In the genomic region with DNA sequence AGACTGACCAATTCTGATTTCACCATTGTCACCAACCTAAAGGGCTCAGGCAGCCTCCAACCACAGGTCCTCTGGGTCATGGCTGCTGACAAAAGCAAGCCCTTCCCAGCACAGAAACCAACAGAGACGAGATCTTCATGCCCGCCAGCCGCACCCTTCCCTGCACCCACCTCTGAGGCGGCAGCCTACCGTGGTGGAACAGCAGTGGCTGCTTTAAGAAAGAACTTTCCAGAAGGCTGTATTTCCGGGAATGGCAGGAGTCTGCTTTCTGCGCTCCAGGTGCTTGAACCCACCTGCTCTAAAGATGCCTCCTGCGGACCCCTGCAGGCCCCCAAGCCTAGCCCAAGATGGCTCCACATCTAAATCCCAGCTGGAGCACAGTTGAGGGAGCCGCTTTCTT, we compare ENCODE assay signal across 14 mouse cellular contexts. TPM values are rescaled to one million over a fixed set of nuclear protein-coding genes. Genes with fewer than 3 reads are reported as not detected.
DNase-seq lines count a peak whose midpoint lies in the region; ATAC-seq and TF ChIP-seq lines count a peak whose summit lies in the region.
"Had no signal": no experiment of that assay in that cellular context is flagged by ENCODE, and none has a peak within 500 bp of the region (broad histone marks: within the 10 kb centered on the region; RNA-seq: fewer than 3 reads in every experiment).

No protein-coding gene starts in this region.

- no peaks in the 10 kb centered on the region for H3K27me3 ChIP-seq in forebrain, embryonic 10.5 days (ENCODE audit: poor library complexity, severe bottlenecking)
- 0 out of 2 replicates have a peak, but pooled peaks cover 2% of the 10 kb centered on the region for H3K27me3 ChIP-seq in forebrain, embryonic 13.5 days
- H3K27me3 ChIP-seq in kidney, postnatal 0 days (ENCODE audit: insufficient read depth, low read length), result no peaks in the 10 kb centered on the region
- H3K27me3 ChIP-seq in embryonic facial prominence, embryonic 13.5 days, result no peaks in the 10 kb centered on the region
- H3K27me3 ChIP-seq in limb, embryonic 14.5 days (ENCODE audit: control insufficient read depth, insufficient read depth, low read length), result no peaks in the 10 kb centered on the region
- H3K27me3 ChIP-seq: liver, embryonic 13.5 days had no signal

- no peak for ATAC-seq in forebrain, embryonic 13.5 days
- no peak for ATAC-seq in kidney, postnatal 0 days (replicated peaks; ENCODE audit: low FRiP score, low read depth)
- no peak for ATAC-seq in embryonic facial prominence, embryonic 13.5 days (ENCODE audit: insufficient number of reproducible peaks, insufficient read depth, low FRiP score, low TSS enrichment, low read depth)
- ATAC-seq in limb, embryonic 14.5 days (ENCODE audit: low FRiP score, low read depth), result no peak
- ATAC-seq: inflammation-experienced regulatory T-cells, adult 6 months had no signal

- peak overlapping the region; percentile 23; the same call in 1 of the 2 replicates for H3K4me3 ChIP-seq in forebrain, embryonic 10.5 days
- H3K4me3 ChIP-seq in forebrain, embryonic 13.5 days, result no peak overlapping the region
- H3K4me3 ChIP-seq in kidney, postnatal 0 days (replicated peaks; ENCODE audit: low read depth, low read length), result peak overlapping the region; percentile 32
- H3K4me3 ChIP-seq in embryonic facial prominence, embryonic 13.5 days, result peak overlapping the region; percentile 40
- H3K4me3 ChIP-seq in limb, embryonic 14.5 days (replicated peaks; ENCODE audit: low read length), result peak overlapping the region; percentile 18
- H3K4me3 ChIP-seq: liver, embryonic 13.5 days had no signal

- H3K36me3 ChIP-seq in forebrain, embryonic 10.5 days (replicated peaks), result no peaks in the 10 kb centered on the region
- no peaks in the 10 kb centered on the region for H3K36me3 ChIP-seq in forebrain, embryonic 13.5 days (ENCODE audit: poor library complexity, severe bottlenecking)
- no peaks in the 10 kb centered on the region for H3K36me3 ChIP-seq in kidney, postnatal 0 days (ENCODE audit: insufficient read depth, low read length)
- no peaks in the 10 kb centered on the region for H3K36me3 ChIP-seq in embryonic facial prominence, embryonic 13.5 days
- no peaks in the 10 kb centered on the region for H3K36me3 ChIP-seq in limb, embryonic 14.5 days (ENCODE audit: control insufficient read depth, insufficient read depth, low read length)
- H3K36me3 ChIP-seq: liver, embryonic 13.5 days had no signal

- H3K27ac ChIP-seq in forebrain, embryonic 10.5 days, result peak overlapping the region; percentile 63
- no peak overlapping the region for H3K27ac ChIP-seq in forebrain, embryonic 13.5 days
- H3K27ac ChIP-seq in kidney, postnatal 0 days, result peak overlapping the region; percentile 95
- H3K27ac ChIP-seq in embryonic facial prominence, embryonic 13.5 days, result peak overlapping the region; percentile 89
- peak overlapping the region; percentile 39 for H3K27ac ChIP-seq in limb, embryonic 14.5 days (replicated peaks; ENCODE audit: low read depth, low read length)
- H3K27ac ChIP-seq: liver, embryonic 13.5 days had no signal

- H3K9ac ChIP-seq in forebrain, embryonic 13.5 days, result no peak overlapping the region
- H3K9ac ChIP-seq in kidney, postnatal 0 days (ENCODE audit: low read depth, low read length), result peak overlapping the region; percentile 59
- peak overlapping the region; percentile 69 for H3K9ac ChIP-seq in embryonic facial prominence, embryonic 13.5 days
- no peak overlapping the region for H3K9ac ChIP-seq in limb, embryonic 14.5 days (ENCODE audit: low read depth, low read length, severe bottlenecking)
- H3K9ac ChIP-seq: liver, embryonic 13.5 days had no signal

- no peak for DNase-seq in forebrain, embryonic 10.5 days (ENCODE audit: extremely low spot score, low spot score)
- DNase-seq in kidney, postnatal 0 days (ENCODE audit: low spot score), result no peak
- no peak for DNase-seq in kidney, adult 8-10 months
- DNase-seq in limb, embryonic 14.5 days (ENCODE audit: low spot score), result no peak
- no peak for DNase-seq in spleen, adult 12 weeks (ENCODE audit: low spot score)
- DNase-seq in neural tube, embryonic 10.5 days (ENCODE audit: extremely low spot score, low spot score), result no peak
- DNase-seq: adrenal gland, postnatal 36 days; cerebellum, postnatal 25 days; heart, postnatal 36 days; liver, embryonic 13.5 days; right cerebral cortex, postnatal 4 days had no signal

- H3K9me3 ChIP-seq in forebrain, embryonic 10.5 days, result no peaks in the 10 kb centered on the region
- H3K9me3 ChIP-seq in forebrain, embryonic 13.5 days (replicated peaks), result no peaks in the 10 kb centered on the region
- no peaks in the 10 kb centered on the region for H3K9me3 ChIP-seq in kidney, postnatal 0 days (replicated peaks; ENCODE audit: low read length)
- H3K9me3 ChIP-seq in embryonic facial prominence, embryonic 13.5 days, result no peaks in the 10 kb centered on the region
- no peaks in the 10 kb centered on the region for H3K9me3 ChIP-seq in limb, embryonic 14.5 days (ENCODE audit: control insufficient read depth, low read length)
- H3K9me3 ChIP-seq: liver, embryonic 13.5 days had no signal

- TF ChIP-seq POLR2A in limb, embryonic 14.5 days (IDR thresholded peaks at IDR 0.05; ENCODE audit: borderline replicate concordance, extremely low read depth, insufficient read depth, insufficient read length), result no peak

- peaks cover 16% of the 10 kb centered on the region for H3K4me1 ChIP-seq in forebrain, embryonic 10.5 days
- peaks cover 2% of the 10 kb centered on the region for H3K4me1 ChIP-seq in forebrain, embryonic 13.5 days
- 0 out of 2 replicates have a peak, but pooled peaks cover 6% of the 10 kb centered on the region for H3K4me1 ChIP-seq in kidney, postnatal 0 days (replicated peaks; ENCODE audit: insufficient read depth, low read length)
- H3K4me1 ChIP-seq in embryonic facial prominence, embryonic 13.5 days, result no peaks in the 10 kb centered on the region
- no peaks in the 10 kb centered on the region for H3K4me1 ChIP-seq in limb, embryonic 14.5 days (ENCODE audit: control insufficient read depth, insufficient read depth, low read length)

- no peak for TF ChIP-seq CTCF in kidney, postnatal 0 days (IDR thresholded peaks at IDR 0.05; ENCODE audit: low read depth)

- no peak overlapping the region for H3K4me2 ChIP-seq in forebrain, embryonic 13.5 days
- peak overlapping the region; percentile 47 for H3K4me2 ChIP-seq in kidney, postnatal 0 days (ENCODE audit: low read length)
- peak overlapping the region; percentile 47 for H3K4me2 ChIP-seq in embryonic facial prominence, embryonic 13.5 days
- no peak overlapping the region for H3K4me2 ChIP-seq in limb, embryonic 14.5 days (replicated peaks; ENCODE audit: low read depth, low read length, severe bottlenecking)
- H3K4me2 ChIP-seq: liver, embryonic 13.5 days had no signal

- 79% methylated on average over 9 of the region's 9 CpGs for WGBS in forebrain, embryonic 10.5 days
- 82% methylated on average over 9 of the region's 9 CpGs for WGBS in forebrain, embryonic 13.5 days
- 61% methylated on average over 9 of the region's 9 CpGs for WGBS in kidney, postnatal 0 days
- 66% methylated on average over 9 of the region's 9 CpGs for WGBS in embryonic facial prominence, embryonic 13.5 days
- WGBS in limb, embryonic 14.5 days, result 67% methylated on average over 9 of the region's 9 CpGs

RNA-seq across cellular contexts. Expression of a gene that starts 0.4 kb away (rescaled TPM):
- 0.10 and 0.41 TPM in 2 replicates for polyA plus RNA-seq in forebrain, embryonic 10.5 days (2016; fragmentation: Nextera tagmentation; extraction: Ambion mirVana)
- polyA plus RNA-seq in forebrain, embryonic 13.5 days (2015; fragmentation: Nextera tagmentation; extraction: Ambion mirVana), result not detected in 2 replicates
- 5.6 and 6.0 TPM in 2 replicates for polyA plus RNA-seq in kidney, postnatal 0 days (2015; fragmentation: Nextera tagmentation; extraction: Ambion mirVana)
- 2.0 and 2.7 TPM in 2 replicates for polyA plus RNA-seq in embryonic facial prominence, embryonic 13.5 days (2015; fragmentation: Nextera tagmentation; extraction: Ambion mirVana)
- 4.0 and 4.2 TPM in 2 replicates for polyA plus RNA-seq in limb, embryonic 14.5 days (2012; rRNA removed)
- 2.4 and 2.6 TPM in 2 replicates for polyA plus RNA-seq in limb, embryonic 14.5 days (2014; fragmentation: Nextera tagmentation; extraction: Ambion mirVana)

RNA-seq across cellular contexts. Expression of a gene that starts 32.9 kb away (rescaled TPM):
- polyA plus RNA-seq in forebrain, embryonic 10.5 days (2016; fragmentation: Nextera tagmentation; extraction: Ambion mirVana), result 0.72 and 1.1 TPM in 2 replicates
- 0.83 and 0.98 TPM in 2 replicates for polyA plus RNA-seq in forebrain, embryonic 13.5 days (2015; fragmentation: Nextera tagmentation; extraction: Ambion mirVana)
- polyA plus RNA-seq in kidney, postnatal 0 days (2015; fragmentation: Nextera tagmentation; extraction: Ambion mirVana), result 1.3 TPM in 2 replicates
- polyA plus RNA-seq in embryonic facial prominence, embryonic 13.5 days (2015; fragmentation: Nextera tagmentation; extraction: Ambion mirVana), result 3.0 and 4.1 TPM in 2 replicates
- 1.9 TPM in 2 replicates for polyA plus RNA-seq in limb, embryonic 14.5 days (2012; rRNA removed)
- polyA plus RNA-seq in limb, embryonic 14.5 days (2014; fragmentation: Nextera tagmentation; extraction: Ambion mirVana), result 3.7 and 4.7 TPM in 2 replicates

RNA-seq across cellular contexts. Expression of a gene that starts 45.2 kb away (rescaled TPM):
- polyA plus RNA-seq in forebrain, embryonic 10.5 days (2016; fragmentation: Nextera tagmentation; extraction: Ambion mirVana), result 0.72 and 1.1 TPM in 2 replicates
- polyA plus RNA-seq in forebrain, embryonic 13.5 days (2015; fragmentation: Nextera tagmentation; extraction: Ambion mirVana), result 0.63 and 1.1 TPM in 2 replicates
- 0.70 and 0.88 TPM in 2 replicates for polyA plus RNA-seq in kidney, postnatal 0 days (2015; fragmentation: Nextera tagmentation; extraction: Ambion mirVana)
- polyA plus RNA-seq in embryonic facial prominence, embryonic 13.5 days (2015; fragmentation: Nextera tagmentation; extraction: Ambion mirVana), result 1.3 TPM in 1 of 2 replicates, not detected in the other
- polyA plus RNA-seq in limb, embryonic 14.5 days (2012; rRNA removed), result 4.8 and 5.8 TPM in 2 replicates
- polyA plus RNA-seq in limb, embryonic 14.5 days (2014; fragmentation: Nextera tagmentation; extraction: Ambion mirVana), result 0.58 and 0.65 TPM in 2 replicates

RNA-seq across cellular contexts. Expression of a gene that starts 51.0 kb away (rescaled TPM):
- 81.2 and 86.9 TPM in 2 replicates for polyA plus RNA-seq in forebrain, embryonic 10.5 days (2016; fragmentation: Nextera tagmentation; extraction: Ambion mirVana)
- 46.2 and 50.3 TPM in 2 replicates for polyA plus RNA-seq in forebrain, embryonic 13.5 days (2015; fragmentation: Nextera tagmentation; extraction: Ambion mirVana)
- polyA plus RNA-seq in kidney, postnatal 0 days (2015; fragmentation: Nextera tagmentation; extraction: Ambion mirVana), result 11.8 and 15.3 TPM in 2 replicates
- 40.3 and 43.8 TPM in 2 replicates for polyA plus RNA-seq in embryonic facial prominence, embryonic 13.5 days (2015; fragmentation: Nextera tagmentation; extraction: Ambion mirVana)
- polyA plus RNA-seq in limb, embryonic 14.5 days (2012; rRNA removed), result 74.5 and 92.4 TPM in 2 replicates
- polyA plus RNA-seq in limb, embryonic 14.5 days (2014; fragmentation: Nextera tagmentation; extraction: Ambion mirVana), result 34.4 and 38.3 TPM in 2 replicates

Comparison
In these comparisons a context has a peak if more than half of its experiments do, and no peak if none do; other contexts are left out.
1. H3K4me2 ChIP-seq: peak in kidney, postnatal 0 days (single experiment) and embryonic facial prominence, embryonic 13.5 days (single experiment); none in forebrain, embryonic 13.5 days (single experiment) and limb, embryonic 14.5 days (single experiment).
2. H3K9ac ChIP-seq: peak in kidney, postnatal 0 days (single experiment) and embryonic facial prominence, embryonic 13.5 days (single experiment); none in forebrain, embryonic 13.5 days (single experiment) and limb, embryonic 14.5 days (single experiment).